Mouse (Mus musculus) MEL (cell line): Measurements from ENCODE around the gene Phlda1.

ENCODE experiments used
- CTCF ChIP-seq, 3 experiments: IDR thresholded peaks in 2 of 3; conservative IDR thresholded peaks in 1 of 3; 2 replicates each; pipeline ENCODE4 v1.5.1; 2011 to 2012; ENCODE audit warnings: low read length in 3 of 3, low read depth in 2 of 3, mild to moderate bottlenecking in 2 of 3, improper control_type of control experiment in 1 of 3, inconsistent platforms in 1 of 3, mixed read lengths in 1 of 3, moderate library complexity in 1 of 3; ENCODE audit not compliant: control insufficient read depth in 1 of 3, insufficient read depth in 1 of 3, poor library complexity in 1 of 3, severe bottlenecking in 1 of 3
- TAL1 ChIP-seq: IDR thresholded peaks from 2 replicates; pipeline ENCODE4 v1.6.1; 2012; ENCODE audit warnings: mild to moderate bottlenecking, inconsistent platforms, low read length, moderate library complexity, mixed read lengths
- USF1 ChIP-seq: IDR thresholded peaks from 2 replicates; pipeline ENCODE4 v1.6.1; 2014; ENCODE audit warnings: low read depth, mild to moderate bottlenecking, inconsistent platforms, low read length, improper control_type of control experiment, moderate library complexity

DNA sequence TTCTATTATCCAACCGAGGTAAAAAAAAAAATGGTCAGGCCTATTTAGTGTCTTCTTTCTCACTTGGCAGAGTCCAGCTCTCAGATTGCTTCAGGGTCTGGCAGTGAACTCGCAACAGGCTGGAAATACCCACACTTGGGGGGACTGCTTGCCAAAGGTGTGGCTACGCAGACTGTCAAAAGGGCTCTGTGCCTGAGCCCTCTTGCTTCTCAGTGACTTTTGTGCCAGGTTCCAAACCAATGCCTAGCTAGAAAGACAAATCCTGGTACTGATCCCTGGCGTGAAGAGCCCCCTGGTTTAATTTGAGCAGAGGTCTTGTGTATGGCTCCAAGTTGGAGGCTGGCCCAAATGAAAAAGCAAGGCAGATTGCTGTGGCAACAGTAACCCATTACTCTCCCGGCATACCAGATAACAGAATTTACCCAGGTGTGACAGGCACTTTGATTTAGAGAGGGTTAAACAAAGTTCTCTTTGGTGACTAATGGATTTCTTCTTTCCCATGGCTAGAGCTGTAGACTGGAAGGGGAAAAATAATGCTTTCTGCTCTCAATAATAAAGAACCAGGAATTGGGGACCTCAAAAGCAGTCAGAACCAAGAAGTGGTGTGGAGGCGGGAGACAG, 44.1 kb downstream of the Phlda1 start:
- TF ChIP-seq CTCF (IDR thresholded peaks at IDR 0.05 in 2 of 3, conservative IDR thresholded peaks at IDR 0.05 in 1 of 3; ENCODE audit: control insufficient read depth in 1 of 3, insufficient read depth in 1 of 3, low read depth in 2 of 3, low read length in 3 of 3, poor library complexity in 1 of 3, severe bottlenecking in 1 of 3) (no peak), USF1 (no peak), TAL1 (no peak)
